Mouse (Mus musculus): ENCODE data around the gene Entpd1.

DNA sequence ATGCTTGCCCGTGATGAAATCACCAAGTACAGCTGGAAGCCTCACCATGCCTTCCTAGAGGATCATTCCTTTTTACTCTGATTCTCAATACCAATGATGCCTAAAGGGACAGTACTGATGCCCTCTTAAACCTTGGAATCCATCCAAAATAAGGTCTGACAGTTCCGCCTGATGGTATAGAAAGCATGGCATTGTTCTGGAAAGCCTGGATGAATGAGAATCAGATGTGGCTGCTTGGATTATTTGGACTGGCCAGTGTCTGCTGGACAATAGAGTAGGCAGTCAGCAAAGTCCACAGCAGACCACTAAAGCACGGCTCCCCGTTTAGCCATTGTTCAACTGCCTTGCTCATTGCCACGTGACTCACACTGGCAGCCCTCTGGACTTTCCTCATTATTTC lies 87.7 kb downstream of the Entpd1 start:
- no peak for TF ChIP-seq POLR2A (IDR thresholded peaks at IDR 0.05; ENCODE audit: control insufficient read depth, extremely low read depth, insufficient read depth, low read length, poor library complexity)
- TF ChIP-seq CTCF (IDR thresholded peaks at IDR 0.05; ENCODE audit: borderline replicate concordance, control insufficient read depth, extremely low read depth, insufficient read depth, low read length, poor library complexity): no peak
